9 mouse cellular contexts compared by ENCODE assay signal in genomic region chr4:154170506-154171150, GRCm38 (mm10). TPM values are rescaled to one million over a fixed set of nuclear protein-coding genes. Genes with fewer than 3 reads are reported as not detected.
DNase-seq lines count a peak whose midpoint lies in the region; ATAC-seq and TF ChIP-seq lines count a peak whose summit lies in the region.
"Had no signal": no experiment of that assay in that cellular context is flagged by ENCODE, and none has a peak within 500 bp of the region (broad histone marks: within the 10 kb centered on the region; RNA-seq: fewer than 3 reads in every experiment).

TSS of gene Megf6 (plus strand) at chr4:154170730.

- H3K9ac ChIP-seq in kidney, embryonic 14.5 days (ENCODE audit: low read depth, low read length): peak within 1 kb of the TSS; percentile 51
- H3K9ac ChIP-seq in hindbrain, embryonic 11.5 days (ENCODE audit: low read depth, low read length): peak within 1 kb of the TSS; percentile 55
- no peak within 1 kb of the TSS for H3K9ac ChIP-seq in liver, embryonic 14.5 days (replicated peaks)
- peak within 1 kb of the TSS; percentile 41 for H3K9ac ChIP-seq in neural tube, embryonic 14.5 days (replicated peaks; ENCODE audit: low read depth, low read length)

- H3K36me3 ChIP-seq in kidney, embryonic 14.5 days (ENCODE audit: control insufficient read depth, insufficient read depth, low read length): no peaks in the 10 kb centered on the region
- peaks cover 8% of the 10 kb centered on the region; the same call in 1 of the 2 replicates for H3K36me3 ChIP-seq in embryonic facial prominence, embryonic 10.5 days (replicated peaks)
- no peaks in the 10 kb centered on the region for H3K36me3 ChIP-seq in hindbrain, embryonic 11.5 days (ENCODE audit: control insufficient read depth, insufficient read depth, low read length)
- H3K36me3 ChIP-seq in liver, embryonic 14.5 days (replicated peaks; ENCODE audit: control insufficient read depth, insufficient read depth, low read depth): no peaks in the 10 kb centered on the region
- H3K36me3 ChIP-seq in neural tube, embryonic 14.5 days (ENCODE audit: control insufficient read depth, insufficient read depth, low read length): no peaks in the 10 kb centered on the region

- DNase-seq in kidney, adult 9 months: no peak
- DNase-seq in embryonic facial prominence, embryonic 10.5 days (ENCODE audit: low spot score): peak; percentile 94
- DNase-seq in hindbrain, embryonic 11.5 days (ENCODE audit: low spot score): peak; percentile 84
- DNase-seq in liver, embryonic 14.5 days (ENCODE audit: low read depth in 3 of 3, low spot score in 3 of 3): no peak
- DNase-seq in right cerebral cortex, postnatal 4 days: no peak

- H3K27ac ChIP-seq in kidney, embryonic 14.5 days (ENCODE audit: low read depth, low read length): no peak within 1 kb of the TSS
- H3K27ac ChIP-seq in embryonic facial prominence, embryonic 10.5 days (replicated peaks): peak within 1 kb of the TSS; percentile 87
- peak within 1 kb of the TSS; percentile 31 for H3K27ac ChIP-seq in hindbrain, embryonic 11.5 days (ENCODE audit: low read depth, low read length)
- H3K27ac ChIP-seq in liver, embryonic 14.5 days: no peak within 1 kb of the TSS
- no peak within 1 kb of the TSS for H3K27ac ChIP-seq in neural tube, embryonic 14.5 days (ENCODE audit: low read depth, low read length)

- no peaks in the 10 kb centered on the region for H3K9me3 ChIP-seq in kidney, embryonic 14.5 days (ENCODE audit: control insufficient read depth, low read length)
- H3K9me3 ChIP-seq in embryonic facial prominence, embryonic 10.5 days: no peaks in the 10 kb centered on the region
- no peaks in the 10 kb centered on the region for H3K9me3 ChIP-seq in hindbrain, embryonic 11.5 days (ENCODE audit: control insufficient read depth, low read length)
- no peaks in the 10 kb centered on the region for H3K9me3 ChIP-seq in liver, embryonic 14.5 days (ENCODE audit: control insufficient read depth, low read length)
- no peaks in the 10 kb centered on the region for H3K9me3 ChIP-seq in neural tube, embryonic 14.5 days (ENCODE audit: control insufficient read depth, low read length)

- TF ChIP-seq EP300 in liver, embryonic 14.5 days (IDR thresholded peaks at IDR 0.05; ENCODE audit: low read depth): no peak

- peaks cover 34% of the 10 kb centered on the region for H3K27me3 ChIP-seq in kidney, embryonic 14.5 days (ENCODE audit: control insufficient read depth, insufficient read depth, low read length)
- H3K27me3 ChIP-seq in embryonic facial prominence, embryonic 10.5 days (replicated peaks; ENCODE audit: low read depth, poor library complexity, severe bottlenecking): peaks cover 61% of the 10 kb centered on the region
- peaks cover 19% of the 10 kb centered on the region for H3K27me3 ChIP-seq in hindbrain, embryonic 11.5 days (ENCODE audit: control insufficient read depth, insufficient read depth, low read length)
- peaks cover 50% of the 10 kb centered on the region for H3K27me3 ChIP-seq in liver, embryonic 14.5 days (ENCODE audit: control insufficient read depth, insufficient read depth, low read length)
- peaks cover 38% of the 10 kb centered on the region for H3K27me3 ChIP-seq in neural tube, embryonic 14.5 days (ENCODE audit: control insufficient read depth, insufficient read depth, low read length)

- H3K4me1 ChIP-seq in kidney, embryonic 14.5 days (ENCODE audit: control insufficient read depth, insufficient read depth, low read length): peaks cover 10% of the 10 kb centered on the region; the same call in 1 of the 2 replicates
- H3K4me1 ChIP-seq in embryonic facial prominence, embryonic 10.5 days: peaks cover 65% of the 10 kb centered on the region
- H3K4me1 ChIP-seq in hindbrain, embryonic 11.5 days (replicated peaks; ENCODE audit: control insufficient read depth, insufficient read depth, low read length): peaks cover 11% of the 10 kb centered on the region
- no peaks in the 10 kb centered on the region for H3K4me1 ChIP-seq in liver, embryonic 14.5 days (replicated peaks; ENCODE audit: control insufficient read depth in 2 of 2, insufficient read depth in 2 of 2, low read length in 1 of 2)
- H3K4me1 ChIP-seq in neural tube, embryonic 14.5 days (ENCODE audit: control insufficient read depth, insufficient read depth, low read length): peaks cover 5% of the 10 kb centered on the region

- no peak for TF ChIP-seq CTCF in liver, embryonic 14.5 days (IDR thresholded peaks at IDR 0.05; ENCODE audit: low read depth)

- ATAC-seq in kidney, embryonic 14.5 days (ENCODE audit: low FRiP score, low TSS enrichment): peak; percentile 83
- ATAC-seq in hindbrain, embryonic 11.5 days (ENCODE audit: low FRiP score): peak; percentile 82
- ATAC-seq in liver, embryonic 14.5 days (ENCODE audit: insufficient read depth): no peak
- ATAC-seq in neural tube, embryonic 14.5 days (ENCODE audit: low read depth): peak; percentile 53
- no peak; the same call in 1 of the 2 replicates for ATAC-seq in frontal cortex, adult (ENCODE audit: low TSS enrichment)
- ATAC-seq: Patski had no signal

- H3K4me3 ChIP-seq in kidney, embryonic 14.5 days (ENCODE audit: low read length): peak within 1 kb of the TSS; percentile 57
- peak within 1 kb of the TSS; percentile 78 for H3K4me3 ChIP-seq in embryonic facial prominence, embryonic 10.5 days
- H3K4me3 ChIP-seq in hindbrain, embryonic 11.5 days (ENCODE audit: low read depth, low read length): peak within 1 kb of the TSS; percentile 60
- H3K4me3 ChIP-seq in liver, embryonic 14.5 days (ENCODE audit: insufficient read depth in 1 of 2, low read depth in 2 of 2, low read length in 2 of 2): peak within 1 kb of the TSS; percentile 29 to 37
- H3K4me3 ChIP-seq in neural tube, embryonic 14.5 days (ENCODE audit: low read depth, low read length): peak within 1 kb of the TSS; percentile 42

- peak within 1 kb of the TSS; percentile 97 for H3K4me2 ChIP-seq in kidney, embryonic 14.5 days (replicated peaks; ENCODE audit: low read depth, low read length)
- H3K4me2 ChIP-seq in hindbrain, embryonic 11.5 days (replicated peaks; ENCODE audit: low read depth, low read length): peak within 1 kb of the TSS; percentile 94
- peak within 1 kb of the TSS; percentile 42 for H3K4me2 ChIP-seq in liver, embryonic 14.5 days (ENCODE audit: low read depth)
- H3K4me2 ChIP-seq in neural tube, embryonic 14.5 days (ENCODE audit: low read depth, low read length): peak within 1 kb of the TSS; percentile 92

- under 1% methylated on average over 46 of the region's 61 CpGs for WGBS in kidney, embryonic 14.5 days
- under 1% methylated on average over 60 of the region's 61 CpGs for WGBS in embryonic facial prominence, embryonic 10.5 days
- WGBS in hindbrain, embryonic 11.5 days: under 1% methylated on average over 50 of the region's 61 CpGs
- WGBS in liver, embryonic 14.5 days (ENCODE audit: insufficient replicate concordance): under 1% methylated on average over 57 of the region's 61 CpGs
- WGBS in neural tube, embryonic 14.5 days: under 1% methylated on average over 54 of the region's 61 CpGs

RNA-seq across cellular contexts. Expression of gene Megf6, which starts in this region (rescaled TPM):
- polyA plus RNA-seq in kidney, embryonic 14.5 days (2014; fragmentation: Nextera tagmentation; extraction: Ambion mirVana): 7.0 and 12.7 TPM in 2 replicates
- polyA plus RNA-seq in embryonic facial prominence, embryonic 10.5 days (2016; fragmentation: Nextera tagmentation; extraction: Ambion mirVana): 37.9 and 38.7 TPM in 2 replicates
- 14.9 and 18.2 TPM in 2 replicates for polyA plus RNA-seq in hindbrain, embryonic 11.5 days (2014; fragmentation: Nextera tagmentation; extraction: Ambion mirVana)
- 0.77 and 1.1 TPM in 2 replicates for polyA plus RNA-seq in liver, embryonic 14.5 days (2012; rRNA removed)
- 0.83 and 1.0 TPM in 2 replicates for polyA plus RNA-seq in liver, embryonic 14.5 days (2014; fragmentation: Nextera tagmentation; extraction: Ambion mirVana)
- polyA plus RNA-seq in neural tube, embryonic 14.5 days (2014; fragmentation: Nextera tagmentation; extraction: Ambion mirVana): 5.0 and 13.1 TPM in 2 replicates

Comparison
In these comparisons a context has a peak if more than half of its experiments do, and no peak if none do; other contexts are left out.
1. ATAC-seq: peak in kidney, embryonic 14.5 days (single experiment), hindbrain, embryonic 11.5 days (single experiment) and neural tube, embryonic 14.5 days (single experiment); none in liver, embryonic 14.5 days (single experiment) and frontal cortex, adult (single experiment).
2. H3K27ac ChIP-seq: peak in embryonic facial prominence, embryonic 10.5 days (single experiment) and hindbrain, embryonic 11.5 days (single experiment); none in kidney, embryonic 14.5 days (single experiment), liver, embryonic 14.5 days (single experiment) and neural tube, embryonic 14.5 days (single experiment).
3. H3K4me2 ChIP-seq: peak in every context shown above with its lines; median percentile 97 in kidney, embryonic 14.5 days; 94 in hindbrain, embryonic 11.5 days; 92 in neural tube, embryonic 14.5 days; 42 in liver, embryonic 14.5 days.
4. DNase-seq: peak in embryonic facial prominence, embryonic 10.5 days (single experiment) and hindbrain, embryonic 11.5 days (single experiment); none in kidney, adult 9 months (single experiment), liver, embryonic 14.5 days (0 of 3) and right cerebral cortex, postnatal 4 days (single experiment).
5. Peak in every context shown above with its lines, with median percentiles within 50 percentile points of each other: H3K4me3 ChIP-seq.